Mouse (Mus musculus) monocyte, adult 5-6 weeks (primary cell): ENCODE measurements around the gene Rpf2. TPM values are rescaled to one million over a fixed set of nuclear protein-coding genes. Genes with fewer than 3 reads are reported as not detected.

ENCODE experiments used
- ATAC-seq: fragments of 153-309, 156-312 bp; replicated peaks from 2 replicates; pipeline ENCODE4 v1.8.0; 2017; ENCODE audit warnings: mild to moderate bottlenecking; ENCODE audit not compliant: low TSS enrichment, insufficient number of reproducible peaks, severe bottlenecking, poor library complexity, low FRiP score
- total RNA-seq: library from RNA; stranded (forward); fragments of 200-1000, 200-491, 200-594 nt; gene quantifications from 3 replicates; pipeline ENCODE4 v1.2.3, GENCODE M21; 2017

Rpf2 gene
- total RNA-seq, 1 experiment from 2014 or later, result 45.3 TPM

DNA sequence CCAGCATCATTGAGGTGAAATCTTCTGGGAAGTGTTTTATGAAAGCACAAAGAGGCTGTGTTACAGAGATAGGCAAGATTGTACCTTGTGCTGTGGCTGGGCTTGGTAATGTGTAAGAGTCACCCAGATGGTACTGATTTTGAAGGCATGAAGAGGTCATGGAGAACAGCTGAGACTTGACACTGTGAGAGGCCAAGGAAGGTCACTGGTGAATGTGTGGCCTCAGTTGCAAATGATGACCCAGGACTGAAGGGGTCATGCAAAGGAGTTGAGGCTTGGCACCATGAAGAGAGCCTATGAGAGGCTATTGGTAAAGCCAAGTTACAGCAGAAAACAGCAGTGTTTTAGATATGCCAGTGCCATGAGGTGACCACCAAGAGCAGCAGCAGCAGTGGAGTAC is 60.9 kb downstream of the Rpf2 start:
- ATAC-seq, result no peak

DNA sequence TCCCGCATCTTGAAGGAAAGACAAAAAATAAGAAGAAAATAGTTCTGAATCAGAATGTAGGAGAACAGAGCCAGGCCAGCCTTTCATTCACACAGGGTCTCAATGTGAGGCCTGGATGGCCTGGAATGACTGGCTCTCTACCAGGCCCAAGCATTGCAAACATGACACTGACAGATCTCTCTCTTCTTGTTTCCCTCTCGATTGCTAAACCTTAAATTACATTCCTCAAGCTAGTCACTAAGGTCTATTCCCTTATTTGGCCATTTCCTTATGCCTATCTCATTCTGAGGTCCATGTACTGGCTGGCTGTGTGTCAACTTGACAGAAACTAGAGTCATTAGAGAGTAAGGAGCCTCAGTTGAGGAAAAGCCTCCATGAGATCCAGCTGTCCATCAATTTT is 66.8 kb downstream of the Rpf2 start:
- ATAC-seq, result no peak

DNA sequence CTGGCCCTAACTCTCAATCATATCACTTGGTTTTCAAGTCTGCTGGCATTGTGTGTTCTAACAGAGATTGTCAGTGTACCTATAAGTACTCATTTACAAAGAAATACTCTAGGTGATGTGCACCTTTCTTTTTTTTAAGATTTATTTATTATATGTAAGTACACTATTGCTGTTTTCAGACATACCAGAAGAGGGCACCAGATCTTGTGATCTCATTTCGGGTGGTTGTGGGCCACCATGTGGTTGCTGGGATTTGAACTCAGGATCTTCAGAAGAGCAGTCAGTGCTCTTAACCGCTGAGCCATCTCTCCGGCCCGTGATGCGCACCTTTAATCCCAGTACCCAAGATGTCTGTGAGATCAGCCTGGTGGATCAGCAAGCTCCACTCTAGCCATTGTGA is 67.7 kb downstream of the Rpf2 start:
- no peak for ATAC-seq

DNA sequence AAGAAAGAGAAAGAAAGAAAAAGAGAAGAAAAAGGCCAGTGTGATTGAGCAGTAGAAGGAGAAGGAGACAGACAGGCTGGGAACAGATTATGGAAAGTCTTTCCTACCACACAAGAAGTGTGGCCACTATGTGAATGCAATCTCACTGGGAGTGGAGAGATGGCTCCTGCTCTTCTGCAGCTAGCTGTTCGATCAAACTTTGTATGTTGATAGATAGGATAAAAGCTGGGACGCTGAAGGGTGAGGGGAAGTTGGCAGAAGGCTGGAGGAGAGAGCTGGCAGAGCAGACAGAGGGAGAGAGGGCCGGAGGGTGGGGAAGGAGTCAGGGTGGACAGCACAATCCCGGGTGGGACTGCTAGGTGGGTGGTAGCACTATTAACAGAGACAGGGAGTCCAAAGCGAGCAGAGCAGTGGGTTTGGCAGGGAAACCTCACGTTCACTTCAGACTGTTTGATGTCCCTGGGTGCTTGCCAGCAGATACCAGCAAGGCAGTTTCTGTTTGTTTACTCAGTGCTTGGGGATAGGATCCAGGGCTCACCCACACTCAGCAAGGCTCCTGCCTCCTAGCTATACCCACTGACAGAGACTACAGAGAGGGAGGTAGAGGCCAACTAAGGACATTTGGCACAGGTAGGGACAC is 69.4 kb downstream of the Rpf2 start:
- ATAC-seq, result no peak

Other genes with a start within 250 kb of the Rpf2 start
- gene Mfsd4b1, start 221.8 kb downstream of the Rpf2 start, total RNA-seq, result not detected in 3 replicates
- gene Slc16a10, start 104.8 kb downstream of the Rpf2 start, total RNA-seq, result 19.6 to 23.9 TPM (median 23.2 TPM) in 3 replicates
- 59.3 to 82.5 TPM (median 81.6 TPM) in 3 replicates for gene Gtf3c6, start 11.1 kb upstream of the Rpf2 start, total RNA-seq
- gene Amd1, start 55.1 kb upstream of the Rpf2 start, total RNA-seq, result 78.0 to 100 TPM (median 91.1 TPM) in 3 replicates
- gene Cdk19, start 92.5 kb upstream of the Rpf2 start, total RNA-seq, result 33.4 to 38.2 TPM (median 36.1 TPM) in 3 replicates